Comparison of ENCODE assay signal across 18 mouse cellular contexts in the genomic region with DNA sequence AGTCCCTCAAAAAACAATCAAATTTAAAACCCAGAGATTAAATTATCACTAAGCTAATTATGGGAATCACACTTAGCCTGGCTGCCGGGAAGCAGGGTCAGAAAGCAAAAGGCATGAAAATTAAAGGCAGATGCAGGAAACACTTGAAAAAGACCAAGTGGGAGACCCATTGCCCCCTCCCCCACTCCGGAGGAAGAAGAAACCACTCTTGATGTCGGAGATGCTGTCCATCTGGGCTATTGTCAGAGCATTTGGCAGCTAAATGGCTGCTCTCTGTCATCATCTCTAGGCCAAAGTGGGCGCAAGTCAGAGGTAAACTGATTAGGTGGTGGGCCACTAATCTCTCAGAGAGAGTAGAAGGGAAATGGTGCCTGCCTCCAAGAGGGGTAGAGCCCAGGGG.
"Had no signal": no experiment of that assay in that cellular context is flagged by ENCODE, and none has a peak within 500 bp of the region (broad histone marks: within the 10 kb centered on the region; RNA-seq: fewer than 3 reads in every experiment).

No protein-coding gene starts in this region.

- H3K4me2 ChIP-seq: limb, embryonic 12.5 days; liver, embryonic 13.5 days; lung, embryonic 15.5 days; midbrain, embryonic 11.5 days; neural tube, embryonic 13.5 days had no signal

- H3K27me3 ChIP-seq: liver, embryonic 13.5 days; lung, embryonic 15.5 days; neural tube, embryonic 13.5 days had no signal

- H3K9ac ChIP-seq: limb, embryonic 12.5 days; liver, embryonic 13.5 days; liver, postnatal 0 days; lung, embryonic 15.5 days; neural tube, embryonic 13.5 days had no signal

- DNase-seq: kidney, postnatal 4 days; liver; liver, embryonic 13.5 days; liver, postnatal 0 days; lung, postnatal 14 days; right cerebral cortex, postnatal 4 days; spleen, adult 18-20 months; thymus, adult 18-20 months; thymus, postnatal 14 days had no signal

- H3K4me3 ChIP-seq: layer of hippocampus, adult 2 months; limb, embryonic 12.5 days; liver, embryonic 13.5 days; lung, embryonic 15.5 days; megakaryocyte, embryonic 14.5 days; neural tube, embryonic 13.5 days had no signal

- ATAC-seq: liver, postnatal 0 days; midbrain, embryonic 16.5 days had no signal

- H3K27ac ChIP-seq: kidney, postnatal 0 days; layer of hippocampus, adult 2 months; limb, embryonic 12.5 days; liver, embryonic 13.5 days; lung, embryonic 15.5 days; macrophage; neural tube, embryonic 13.5 days had no signal

- H3K9me3 ChIP-seq: limb, embryonic 12.5 days; liver, embryonic 13.5 days; lung, embryonic 15.5 days; megakaryocyte, embryonic 14.5 days; neural tube, embryonic 13.5 days had no signal

- H3K36me3 ChIP-seq: limb, embryonic 12.5 days; liver, embryonic 13.5 days; lung, embryonic 15.5 days; neural tube, embryonic 13.5 days had no signal
